Comparison of ENCODE assay signal across 8 mouse cellular contexts in genomic region chr13:83531968-83532591, GRCm38 (mm10). TPM values are rescaled to one million over a fixed set of nuclear protein-coding genes. Genes with fewer than 3 reads are reported as not detected.
A peak's percentile ranks its signal among the peaks of the same experiment; 100 is the strongest.
DNase-seq lines count a peak whose midpoint lies in the region; ATAC-seq and TF ChIP-seq lines count a peak whose summit lies in the region.

No protein-coding gene starts in this region.

- TF ChIP-seq EP300 in CH12.LX (IDR thresholded peaks at IDR 0.05; ENCODE audit: low read length) = peak; percentile 64

- peak; percentile 60 for DNase-seq in forebrain, postnatal 0 days
- DNase-seq in CH12.LX (ENCODE audit: extremely low read depth) = peak; percentile 78
- peak; percentile 14 for DNase-seq in forelimb bud, embryonic 11.5 days (ENCODE audit: low read depth, low spot score)
- peak; percentile 50 for DNase-seq in lung, postnatal 25 days (ENCODE audit: low spot score)
- DNase-seq in right cerebral cortex, postnatal 4 days = no peak

- H3K27ac ChIP-seq in forebrain, postnatal 0 days (ENCODE audit: low read depth, low read length) = peak overlapping the region; percentile 54
- no peak overlapping the region for H3K27ac ChIP-seq in forebrain, embryonic 12.5 days
- H3K27ac ChIP-seq in CH12.LX (ENCODE audit: insufficient read depth, low read depth) = peak overlapping the region; percentile 91
- H3K27ac ChIP-seq in intestine, postnatal 0 days (ENCODE audit: low read depth, low read length) = no peak overlapping the region

- peak; percentile 32; the same call in 1 of the 2 replicates for TF ChIP-seq CTCF in forebrain, postnatal 0 days (IDR thresholded peaks at IDR 0.05; ENCODE audit: low read depth)
- TF ChIP-seq CTCF in CH12.LX (conservative IDR thresholded peaks at IDR 0.05 in 1 of 2, IDR thresholded peaks at IDR 0.05 in 1 of 2; ENCODE audit: low read depth in 2 of 2, low read length in 2 of 2) = peak in 1 of 2 experiments; percentile 48; a peak in 2 of 4 replicates
- peak; percentile 55 for TF ChIP-seq CTCF in intestine, postnatal 0 days (IDR thresholded peaks at IDR 0.05; ENCODE audit: low read depth)

- H3K9ac ChIP-seq in forebrain, postnatal 0 days = peak overlapping the region; percentile 42
- H3K9ac ChIP-seq in forebrain, embryonic 12.5 days = no peak overlapping the region
- peak overlapping the region; percentile 74 for H3K9ac ChIP-seq in CH12.LX (ENCODE audit: insufficient read depth, low read depth)
- no peak overlapping the region for H3K9ac ChIP-seq in intestine, postnatal 0 days (ENCODE audit: low read depth, low read length)

- 34% methylated on average over 8 of the region's 8 CpGs for WGBS in forebrain, postnatal 0 days
- WGBS in forebrain, embryonic 12.5 days = 52% methylated on average over 8 of the region's 8 CpGs
- WGBS in intestine, postnatal 0 days = 49% methylated on average over 8 of the region's 8 CpGs

- no peaks in the 10 kb centered on the region for H3K27me3 ChIP-seq in forebrain, postnatal 0 days (ENCODE audit: insufficient read depth, low read length)
- H3K27me3 ChIP-seq in forebrain, embryonic 12.5 days = no peaks in the 10 kb centered on the region
- no peaks in the 10 kb centered on the region for H3K27me3 ChIP-seq in CH12.LX (replicated peaks)
- no peaks in the 10 kb centered on the region for H3K27me3 ChIP-seq in intestine, postnatal 0 days (replicated peaks; ENCODE audit: control insufficient read depth, insufficient read depth, low read length)

- in situ Hi-C loops in CH12.LX (cut with MboI; ENCODE audit: low pct_ligation_motif_present, low pct_unique_long_range_greater_than_20kb, low sequenced_read_pairs) = loop anchor here (25.0 kb wide), 1 partner anchor 105 kb away; no protein-coding TSS in a partner anchor

- no peaks in the 10 kb centered on the region for H3K9me3 ChIP-seq in forebrain, postnatal 0 days (ENCODE audit: low read length)
- no peaks in the 10 kb centered on the region for H3K9me3 ChIP-seq in forebrain, embryonic 12.5 days
- no peaks in the 10 kb centered on the region for H3K9me3 ChIP-seq in CH12.LX (replicated peaks; ENCODE audit: low read length)
- H3K9me3 ChIP-seq in intestine, postnatal 0 days (ENCODE audit: control insufficient read depth) = no peaks in the 10 kb centered on the region

- H3K36me3 ChIP-seq in forebrain, postnatal 0 days (ENCODE audit: insufficient read depth) = no peaks in the 10 kb centered on the region
- no peaks in the 10 kb centered on the region for H3K36me3 ChIP-seq in forebrain, embryonic 12.5 days (replicated peaks)
- no peaks in the 10 kb centered on the region for H3K36me3 ChIP-seq in CH12.LX (replicated peaks in 1 of 2; ENCODE audit: control insufficient read depth in 1 of 2, insufficient read depth in 1 of 2, low read length in 1 of 2)
- H3K36me3 ChIP-seq in intestine, postnatal 0 days (ENCODE audit: control insufficient read depth, insufficient read depth) = no peaks in the 10 kb centered on the region

- peak; percentile 63 for TF ChIP-seq POLR2A in CH12.LX (IDR thresholded peaks at IDR 0.05; ENCODE audit: low read depth, low read length)

- H3K4me1 ChIP-seq in forebrain, postnatal 0 days (ENCODE audit: insufficient read depth) = no peaks in the 10 kb centered on the region
- peaks cover 4% of the 10 kb centered on the region; the same call in 1 of the 2 replicates for H3K4me1 ChIP-seq in forebrain, embryonic 12.5 days
- H3K4me1 ChIP-seq in CH12.LX (ENCODE audit: control insufficient read depth in 1 of 2, insufficient read depth in 2 of 2) = no peaks in the 10 kb centered on the region
- H3K4me1 ChIP-seq in intestine, postnatal 0 days (replicated peaks; ENCODE audit: control insufficient read depth, insufficient read depth, low read length) = no peaks in the 10 kb centered on the region

- peak; percentile 62 for ATAC-seq in forebrain, postnatal 0 days
- ATAC-seq in forebrain, embryonic 12.5 days (ENCODE audit: low FRiP score) = no peak
- ATAC-seq in intestine, postnatal 0 days = no peak
- no peak for ATAC-seq in CD4-positive, CD25-positive, alpha-beta regulatory T cell, adult 4 months

- H3K79me2 ChIP-seq in CH12.LX (replicated peaks; ENCODE audit: control insufficient read depth, extremely low read depth, insufficient read depth, poor library complexity, severe bottlenecking) = peaks cover 45% of the 10 kb centered on the region

- H3K4me2 ChIP-seq in forebrain, postnatal 0 days (ENCODE audit: low read depth) = peak overlapping the region; percentile 50
- H3K4me2 ChIP-seq in forebrain, embryonic 12.5 days = no peak overlapping the region
- peak overlapping the region; percentile 41; the same call in 1 of the 2 replicates for H3K4me2 ChIP-seq in CH12.LX (ENCODE audit: insufficient read depth, low read depth, poor library complexity, severe bottlenecking)
- 0 out of 2 replicates have a peak overlapping the region, but pooled peaks have one; percentile 21 for H3K4me2 ChIP-seq in intestine, postnatal 0 days (replicated peaks; ENCODE audit: low read depth)

- peak; percentile 27 for TF ChIP-seq RAD21 in CH12.LX (IDR thresholded peaks at IDR 0.05; ENCODE audit: low read depth, low read length)

- peak overlapping the region; percentile 35 for H3K4me3 ChIP-seq in forebrain, postnatal 0 days (ENCODE audit: low read depth, low read length)
- H3K4me3 ChIP-seq in forebrain, embryonic 12.5 days (replicated peaks) = no peak overlapping the region
- H3K4me3 ChIP-seq in CH12.LX (replicated peaks in 1 of 3; ENCODE audit: low read depth in 2 of 3, low read length in 2 of 3, poor library complexity in 1 of 3) = peak overlapping the region; percentile 27 to 85 (median 48)
- H3K4me3 ChIP-seq in intestine, postnatal 0 days (ENCODE audit: low read depth, low read length) = no peak overlapping the region

- dilution Hi-C loops in CH12.LX (cut with MboI; ENCODE audit: extremely low pct_ligation_motif_present, extremely low pct_unique_long_range_greater_than_20kb, low sequenced_read_pairs) = no loop called here

TF ChIP-seq in CH12.LX, 34 proteins besides CTCF, POLR2A, EP300 and RAD21:
- peak; percentile 48 for TF ChIP-seq SMC3 (IDR thresholded peaks at IDR 0.05; ENCODE audit: low read depth, low read length)
- TF ChIP-seq ZMIZ1 (IDR thresholded peaks at IDR 0.05; ENCODE audit: low read depth, low read length) = peak; percentile 54; the same call in 1 of the 2 replicates
- TF ChIP-seq RCOR1 (conservative IDR thresholded peaks at IDR 0.05; ENCODE audit: low read depth, low read length) = no peak
- TF ChIP-seq IRF4 (IDR thresholded peaks at IDR 0.05; ENCODE audit: low read depth, low read length) = peak; percentile 64
- TF ChIP-seq TCF12 (IDR thresholded peaks at IDR 0.05; ENCODE audit: low read depth, low read length) = peak; percentile 29; the same call in 1 of the 2 replicates
- peak; percentile 27; the same call in 1 of the 2 replicates for TF ChIP-seq HCFC1 (IDR thresholded peaks at IDR 0.05; ENCODE audit: low read depth, low read length)
- TF ChIP-seq ETS1 (conservative IDR thresholded peaks at IDR 0.05; ENCODE audit: low read depth, low read length) = peak; percentile 46; the same call in 1 of the 2 replicates
- no peak for TF ChIP-seq JUND (conservative IDR thresholded peaks at IDR 0.05; ENCODE audit: low read depth, low read length)
- 0 out of 2 replicates have a peak, but pooled peaks have one; percentile 14 for TF ChIP-seq MYC (IDR thresholded peaks at IDR 0.05; ENCODE audit: low read depth, low read length)
- TF ChIP-seq ELF1 (IDR thresholded peaks at IDR 0.05; ENCODE audit: low read depth, low read length) = 0 out of 2 replicates have a peak, but pooled peaks have one; percentile 4
- TF ChIP-seq CHD2 (IDR thresholded peaks at IDR 0.05; ENCODE audit: low read length) = peak; percentile 65; the same call in 1 of the 2 replicates
- TF ChIP-seq MAZ (IDR thresholded peaks at IDR 0.05; ENCODE audit: low read depth, low read length) = no peak
- TF ChIP-seq USF2 (conservative IDR thresholded peaks at IDR 0.05; ENCODE audit: low read depth, low read length) = no peak
- TF ChIP-seq TBP (conservative IDR thresholded peaks at IDR 0.05; ENCODE audit: low read depth, low read length) = no peak; the same call in none of the 2 replicates
- TF ChIP-seq USF1 (IDR thresholded peaks at IDR 0.05; ENCODE audit: low read depth, low read length) = no peak
- no peak for TF ChIP-seq PAX5 (IDR thresholded peaks at IDR 0.05; ENCODE audit: low read length)
- TF ChIP-seq NRF1 (IDR thresholded peaks at IDR 0.05; ENCODE audit: low read depth, low read length) = no peak
- TF ChIP-seq ZC3H11A (IDR thresholded peaks at IDR 0.05; ENCODE audit: low read depth, low read length) = no peak
- no peak for TF ChIP-seq MAFK (IDR thresholded peaks at IDR 0.05; ENCODE audit: insufficient replicate concordance, low read length)
- peak; percentile 74 for TF ChIP-seq SIN3A (IDR thresholded peaks at IDR 0.05; ENCODE audit: low read length)
- no peak for TF ChIP-seq POLR2AphosphoS2 (IDR thresholded peaks at IDR 0.05; ENCODE audit: low read depth, low read length)
- TF ChIP-seq NELFE (IDR thresholded peaks at IDR 0.05; ENCODE audit: low read depth, low read length) = peak; percentile 59; the same call in 1 of the 2 replicates
- 0 out of 2 replicates have a peak, but pooled peaks have one; percentile 34 for TF ChIP-seq KAT2A (IDR thresholded peaks at IDR 0.05; ENCODE audit: insufficient replicate concordance, low read length)
- TF ChIP-seq UBTF (IDR thresholded peaks at IDR 0.05; ENCODE audit: low read depth, low read length) = 0 out of 2 replicates have a peak, but pooled peaks have one; percentile 32
- TF ChIP-seq E2F4 (IDR thresholded peaks at IDR 0.05; ENCODE audit: insufficient replicate concordance, low read depth, low read length) = no peak
- no peak; the same call in 1 of the 2 replicates for TF ChIP-seq JUN (IDR thresholded peaks at IDR 0.05; ENCODE audit: insufficient read depth, low read depth, low read length)

RNA-seq across cellular contexts. Expression of gene Mef2c, which starts 28.2 kb away (rescaled TPM):
- 245 and 448 TPM in 2 replicates for total RNA-seq in forebrain, postnatal 0 days (2014; rRNA removed)
- polyA plus RNA-seq in forebrain, postnatal 0 days (2015; fragmentation: Nextera tagmentation; extraction: Ambion mirVana) = 373 and 527 TPM in 2 replicates
- polyA plus RNA-seq in forebrain, embryonic 12.5 days (2016; fragmentation: Nextera tagmentation; extraction: Ambion mirVana) = 29.4 and 33.3 TPM in 2 replicates
- total RNA-seq in CH12.LX (2012; rRNA removed) = 99.9 and 113 TPM in 2 replicates
- total RNA-seq in CH12.LX (2014; rRNA removed) = 107 and 134 TPM in 2 replicates
- polyA plus RNA-seq in CH12.LX (2012; ENCODE audit: insufficient read length, low read depth) = 159 and 199 TPM in 2 replicates
- 19.2 and 20.9 TPM in 2 replicates for polyA plus RNA-seq in intestine, postnatal 0 days (2015; fragmentation: Nextera tagmentation; extraction: Ambion mirVana)
- 10 to 100 TPM in 1 of 2 experiments, 1 to 10 TPM in 1; 1.2 to 14.7 TPM for polyA plus RNA-seq in CD4-positive, CD25-positive, alpha-beta regulatory T cell, adult 4 months (2017; shearing (Covaris generic))

Comparison
In these comparisons a context has a peak if more than half of its experiments do, and no peak if none do; other contexts are left out.
1. H3K27ac ChIP-seq: peak in forebrain, postnatal 0 days (single experiment) and CH12.LX (single experiment); none in forebrain, embryonic 12.5 days (single experiment) and intestine, postnatal 0 days (single experiment).
2. H3K4me3 ChIP-seq: peak in forebrain, postnatal 0 days (single experiment) and CH12.LX (3 of 3); none in forebrain, embryonic 12.5 days (single experiment) and intestine, postnatal 0 days (single experiment).
3. H3K9ac ChIP-seq: peak in forebrain, postnatal 0 days (single experiment) and CH12.LX (single experiment); none in forebrain, embryonic 12.5 days (single experiment) and intestine, postnatal 0 days (single experiment).